Mouse (Mus musculus): Measurements from ENCODE around the gene Cdk9.

- TF ChIP-seq POLR2AphosphoS5 (IDR thresholded peaks at IDR 0.05; ENCODE audit: insufficient replicate concordance, low read depth, low read length): no peak
- no peak for TF ChIP-seq CTCF (IDR thresholded peaks at IDR 0.05; ENCODE audit: low read depth, low read length)
- no peak for TF ChIP-seq GATA1 (IDR thresholded peaks at IDR 0.05; ENCODE audit: borderline replicate concordance, low read length)
These were observed 50.6 kb downstream of the Cdk9 start for GRCm38 (mm10) chr2:32662291-32662690.

Data from G1E (cell line).